Mouse (Mus musculus) left cerebral cortex, postnatal 10 days (tissue): Measurements from ENCODE around the gene Gjd3. TPM values are rescaled to one million over a fixed set of nuclear protein-coding genes. Genes with fewer than 3 reads are reported as not detected.
A peak's percentile ranks its signal among the peaks of the same experiment; 100 is the strongest.

Experiments used
- DNase-seq, 2 experiments: peaks; one replicate each; pipeline ENCODE4 v3.0.0; 2021 to 2022; ENCODE audit warnings: low spot score in 2 of 2, mixed read lengths in 1 of 2; ENCODE audit errors: extremely low spot score in 1 of 2
- intact Hi-C: fragments of 180-260 bp; cut with DNase I; formaldehyde crosslinking; loops from one replicate; pipeline ENCODE4 v1.15.1; 2025
- total RNA-seq, 2 experiments: library from RNA; stranded (reverse); gene quantifications; 2 replicates each; pipeline ENCODE4 v1.2.3; 2021

Gene Gjd3
- total RNA-seq, 2 experiments from 2014 or later = 4.1 to 5.1 TPM

GRCm38 (mm10) chr11:98952111-98952510, 30.7 kb downstream of the Gjd3 start:
- DNase-seq = no peak
- intact Hi-C loops = no loop called here

- peak in 1 of 2 experiments; percentile 88 for DNase-seq
- intact Hi-C loops = no loop called here
Measured at GRCm38 (mm10) chr11:98951026-98951906, 31.6 kb downstream of the Gjd3 start.

- DNase-seq = no peak
- intact Hi-C loops = no loop called here
Measured at GRCm38 (mm10) chr11:98950484-98950883, 32.3 kb downstream of the Gjd3 start.

GRCm38 (mm10) chr11:98949958-98950460, 32.8 kb downstream of the Gjd3 start:
- intact Hi-C loops = no loop called here
- DNase-seq = no peak

GRCm38 (mm10) chr11:98949242-98949957, 33.4 kb downstream of the Gjd3 start:
- intact Hi-C loops = no loop called here
- no peak for DNase-seq

GRCm38 (mm10) chr11:98947969-98948569, 34.7 kb downstream of the Gjd3 start:
- DNase-seq = no peak
- intact Hi-C loops = no loop called here

GRCm38 (mm10) chr11:98945605-98945977, 37.2 kb downstream of the Gjd3 start:
- intact Hi-C loops = no loop called here
- DNase-seq = no peak

GRCm38 (mm10) chr11:98944897-98945604, 37.8 kb downstream of the Gjd3 start:
- intact Hi-C loops = no loop called here
- DNase-seq = no peak

DNA sequence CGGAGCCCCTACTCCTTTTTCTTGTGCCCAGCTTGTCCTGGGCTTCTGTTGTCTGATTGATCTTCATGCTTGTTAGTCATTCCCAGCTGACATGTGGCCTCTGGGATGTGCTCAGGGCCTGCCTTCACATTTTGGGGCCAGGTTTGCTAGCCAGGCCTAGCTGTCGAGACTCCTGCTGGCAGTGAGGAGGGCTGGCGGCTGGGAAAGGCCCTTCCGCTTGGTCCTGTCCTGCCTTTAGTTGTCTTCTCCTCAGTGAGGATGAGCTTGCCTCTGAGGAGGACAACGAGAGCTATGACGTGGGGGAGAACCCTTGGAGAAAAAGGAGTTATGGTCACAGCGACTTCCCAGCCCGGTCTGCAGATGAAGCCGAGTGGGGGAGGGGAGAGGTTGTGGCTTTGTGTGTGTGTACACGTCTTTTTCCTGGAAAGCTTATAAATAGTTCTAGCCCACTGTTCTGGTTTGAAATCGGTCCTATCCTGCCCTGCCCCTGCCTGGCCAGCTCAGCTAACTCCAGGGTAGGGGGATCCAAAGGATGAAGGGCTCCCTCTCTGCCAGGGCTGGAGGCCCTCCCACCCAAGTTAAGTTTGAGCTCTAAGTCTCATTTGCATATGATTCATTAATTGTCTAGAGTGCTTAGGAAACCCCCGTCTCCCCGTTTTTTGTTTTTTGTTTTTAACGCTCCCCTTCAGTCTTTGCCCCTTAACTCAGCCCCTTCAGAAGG, 38.9 kb downstream of the Gjd3 start:
- intact Hi-C loops = no loop called here

DNA sequence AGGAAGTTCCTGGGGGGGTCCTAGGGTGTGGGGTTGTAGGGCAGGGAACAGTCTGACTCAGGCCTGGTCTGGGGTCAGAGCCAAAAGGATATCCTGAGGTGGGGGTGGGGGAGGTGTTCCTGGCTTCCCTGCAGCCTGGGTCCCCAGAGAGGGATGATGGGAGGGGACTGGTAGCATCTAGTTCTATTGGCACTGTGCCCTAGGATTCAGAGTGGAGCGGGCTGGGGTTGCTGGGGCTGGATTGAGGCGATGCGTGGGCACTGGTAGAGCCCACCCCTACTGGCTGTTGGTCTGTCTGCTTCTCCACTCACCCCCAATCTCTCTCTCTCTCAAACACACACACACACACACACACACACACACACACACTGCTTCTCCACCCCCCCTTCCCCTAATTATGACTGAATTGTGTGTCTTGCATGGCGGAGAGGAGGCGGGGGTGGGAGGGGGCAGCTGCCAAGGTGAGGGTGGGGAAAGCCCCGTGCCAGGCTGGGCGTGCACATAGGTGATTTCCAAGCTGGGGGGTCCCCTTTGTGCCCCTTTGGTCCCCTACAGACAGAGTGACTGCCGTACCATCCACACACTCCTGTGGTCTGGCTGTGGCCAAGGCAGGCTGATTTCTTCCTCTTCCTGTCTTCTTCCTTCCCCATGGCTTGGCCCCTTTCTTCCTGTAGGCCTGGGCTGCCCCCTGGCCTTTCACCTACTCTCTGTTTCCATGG, 39.7 kb downstream of the Gjd3 start:
- DNase-seq = peak in 1 of 2 experiments; percentile 83
- intact Hi-C loops = no loop called here

More for the DNA sequence above, 38.9 kb downstream of the Gjd3 start:
- peak in 1 of 2 experiments; percentile 80 for DNase-seq

GRCm38 (mm10) chr11:98942555-98942922, 40.3 kb downstream of the Gjd3 start:
- DNase-seq = no peak
- intact Hi-C loops = no loop called here

DNA sequence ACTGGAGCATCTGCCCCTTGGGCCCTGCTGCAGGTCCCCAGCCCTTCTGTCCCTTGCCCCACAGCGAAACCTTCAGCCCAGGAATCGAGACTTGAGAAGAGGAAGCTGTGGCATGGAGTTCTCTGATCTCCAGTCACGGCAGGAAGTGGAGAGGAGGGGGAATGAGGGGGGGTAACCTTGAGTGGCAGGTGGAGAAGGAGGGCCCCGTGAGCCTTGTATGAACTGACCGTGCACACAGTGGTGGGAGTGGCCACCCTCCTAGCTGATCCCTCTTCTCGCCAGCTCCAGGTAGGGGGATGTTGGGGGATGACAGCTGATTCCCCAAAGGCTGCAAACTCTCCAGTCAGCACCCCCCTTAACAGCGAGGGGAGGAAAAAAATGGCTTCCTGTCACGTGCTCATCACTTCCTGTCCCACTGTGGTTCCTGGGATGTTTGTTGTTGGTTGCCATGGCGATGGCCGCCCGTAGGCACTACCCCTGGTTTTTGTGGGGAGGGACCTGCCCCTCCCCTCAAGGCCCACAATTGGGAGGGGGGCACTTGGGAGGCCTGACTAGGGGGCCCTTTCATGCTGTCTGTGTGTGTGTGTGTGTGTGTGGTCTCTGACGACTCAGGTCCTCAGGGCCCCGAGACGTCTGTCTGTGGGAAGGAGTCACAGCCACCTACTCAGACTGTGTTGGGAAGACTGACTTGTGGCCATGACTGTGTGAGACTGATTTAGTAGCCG, 40.8 kb downstream of the Gjd3 start:
- intact Hi-C loops = no loop called here
- DNase-seq = peak in 1 of 2 experiments; percentile 90

- peak; percentile 73 to 89 for DNase-seq
- intact Hi-C loops = no loop called here
Measured at GRCm38 (mm10) chr11:98941341-98941825, 41.4 kb downstream of the Gjd3 start.

- intact Hi-C loops = no loop called here
- DNase-seq = no peak
Measured at GRCm38 (mm10) chr11:98940776-98941175, 42.0 kb downstream of the Gjd3 start.

GRCm38 (mm10) chr11:98939953-98940641, 42.7 kb downstream of the Gjd3 start:
- DNase-seq = peak in 1 of 2 experiments; percentile 74
- intact Hi-C loops = no loop called here
